Mouse (Mus musculus): Measurements from ENCODE around the gene Olfr1253. TPM values are rescaled to one million over a fixed set of nuclear protein-coding genes. Genes with fewer than 3 reads are reported as not detected.

Olfr1253 gene
- polyA plus RNA-seq (2014; fragmentation: Nextera tagmentation; extraction: Ambion mirVana), result not detected in 2 replicates

DNA sequence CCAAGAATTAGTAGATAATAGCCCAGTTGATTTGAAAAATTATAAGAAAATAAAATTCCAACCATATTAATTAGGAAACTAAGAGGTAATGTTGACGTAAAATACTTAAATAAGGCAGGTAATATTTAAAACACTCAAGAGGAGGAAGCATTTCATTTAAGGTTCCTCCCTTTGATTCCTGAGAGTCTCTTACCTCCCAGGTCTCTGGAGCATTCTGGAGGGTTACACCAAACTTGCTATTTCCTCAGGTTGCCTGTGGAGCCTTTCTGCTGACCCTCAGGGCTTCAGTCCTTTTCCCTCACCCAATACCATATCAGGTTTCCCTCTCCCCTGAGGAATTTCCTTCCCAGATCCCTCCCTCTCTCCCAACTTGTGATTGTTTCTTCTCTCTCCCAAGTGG is at the start of gene Olfr1253:
TSS of gene Olfr1253 (minus strand) at position 101 of the 400 bp plus-strand sequence.
- WGBS, result 86% methylated on average over 1 of the region's 1 CpGs
- DNase-seq (ENCODE audit: low spot score) (no peak), ATAC-seq (replicated peaks; ENCODE audit: low FRiP score) (no peak)
- Histone ChIP-seq H3K9ac (ENCODE audit: low read depth, low read length) (no peak within 1 kb of the TSS), H3K4me2 (no peak within 1 kb of the TSS), H3K4me3 (ENCODE audit: low read depth, low read length) (no peak within 1 kb of the TSS), H3K27me3 (replicated peaks; ENCODE audit: control insufficient read depth, insufficient read depth, low read length) (no peaks in the 10 kb centered on the region), H3K36me3 (ENCODE audit: control insufficient read depth, insufficient read depth, low read length) (no peaks in the 10 kb centered on the region), H3K27ac (ENCODE audit: low read depth, low read length) (no peak within 1 kb of the TSS), H3K4me1 (replicated peaks; ENCODE audit: control insufficient read depth, insufficient read depth, low read length) (no peaks in the 10 kb centered on the region), H3K9me3 (ENCODE audit: control insufficient read depth, low read length) (no peaks in the 10 kb centered on the region)

DNA sequence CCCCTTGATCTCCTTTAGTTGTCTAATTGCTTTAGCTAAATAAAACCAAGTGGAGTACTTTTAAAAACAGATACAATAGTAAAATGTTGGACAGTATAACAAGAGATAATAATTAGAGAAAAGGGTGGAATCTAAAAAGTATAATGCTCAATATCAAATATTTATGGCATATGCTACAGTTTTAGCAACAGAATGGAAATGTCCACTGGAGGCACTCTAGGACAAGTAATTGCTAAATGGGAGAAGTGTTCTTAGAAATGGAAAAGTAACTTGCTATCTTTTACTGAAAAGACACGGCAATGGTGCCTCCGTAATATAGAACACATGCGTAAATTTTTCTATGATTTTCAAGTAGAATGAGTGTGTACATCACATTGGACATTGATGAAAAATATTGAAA is 42.7 kb upstream of the Olfr1253 start:
- 90% methylated on average over 3 of the region's 3 CpGs for WGBS
- Histone ChIP-seq H3K4me3 (ENCODE audit: low read depth, low read length) (no peak overlapping the region), H3K27me3 (replicated peaks; ENCODE audit: control insufficient read depth, insufficient read depth, low read length) (no peaks in the 10 kb centered on the region), H3K27ac (ENCODE audit: low read depth, low read length) (no peak overlapping the region), H3K4me1 (replicated peaks; ENCODE audit: control insufficient read depth, insufficient read depth, low read length) (no peaks in the 10 kb centered on the region), H3K9me3 (ENCODE audit: control insufficient read depth, low read length) (no peaks in the 10 kb centered on the region), H3K4me2 (no peak overlapping the region), H3K36me3 (ENCODE audit: control insufficient read depth, insufficient read depth, low read length) (no peaks in the 10 kb centered on the region), H3K9ac (ENCODE audit: low read depth, low read length) (no peak overlapping the region)
- DNase-seq (ENCODE audit: low spot score) (no peak), ATAC-seq (replicated peaks; ENCODE audit: low FRiP score) (no peak)

DNA sequence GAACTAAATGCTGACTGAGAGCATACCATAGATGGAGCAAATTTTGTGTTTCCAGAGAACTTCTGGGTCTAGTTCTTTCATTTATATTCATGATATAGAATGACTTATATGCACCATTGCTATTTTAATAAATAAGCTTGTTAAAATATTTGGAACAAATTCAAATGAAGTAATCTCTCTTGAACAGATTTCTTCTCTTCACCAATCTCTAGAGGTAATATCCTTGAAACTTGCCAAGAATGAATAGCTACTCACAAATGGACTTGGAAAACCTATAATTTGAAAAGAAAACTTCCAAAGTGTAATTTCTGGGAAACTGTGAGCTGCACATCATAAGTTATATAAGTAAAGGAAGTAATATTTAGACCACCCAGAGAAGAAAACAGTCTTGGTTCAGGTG is 36.6 kb upstream of the Olfr1253 start, which contains the start of gene Olfr1254:
TSS of gene Olfr1254 (minus strand) at position 101 of the 400 bp plus-strand sequence.
- H3K36me3 ChIP-seq (ENCODE audit: control insufficient read depth, insufficient read depth, low read length), result no peaks in the 10 kb centered on the region
- no peaks in the 10 kb centered on the region for H3K9me3 ChIP-seq (ENCODE audit: control insufficient read depth, low read length)
- no peak within 1 kb of the TSS for H3K4me2 ChIP-seq
- no peaks in the 10 kb centered on the region for H3K27me3 ChIP-seq (replicated peaks; ENCODE audit: control insufficient read depth, insufficient read depth, low read length)
- H3K4me1 ChIP-seq (replicated peaks; ENCODE audit: control insufficient read depth, insufficient read depth, low read length), result no peaks in the 10 kb centered on the region
- no peak within 1 kb of the TSS for H3K4me3 ChIP-seq (ENCODE audit: low read depth, low read length)
- no peak for ATAC-seq (replicated peaks; ENCODE audit: low FRiP score)
- H3K9ac ChIP-seq (ENCODE audit: low read depth, low read length), result no peak within 1 kb of the TSS
- DNase-seq (ENCODE audit: low spot score), result no peak
- H3K27ac ChIP-seq (ENCODE audit: low read depth, low read length), result no peak within 1 kb of the TSS

GRCm38 (mm10) chr2:89724912-89725311 is 32.0 kb downstream of the Olfr1253 start, which contains the start of gene Olfr1252:
Gene Olfr1252 (minus strand): TSS chr2:89725012.
- no peak for ATAC-seq (replicated peaks; ENCODE audit: low FRiP score)

More at GRCm38 (mm10) chr2:89724912-89725311, 32.0 kb downstream of the Olfr1253 start, which contains the start of gene Olfr1252:
- Histone ChIP-seq H3K36me3 (ENCODE audit: control insufficient read depth, insufficient read depth, low read length) (no peaks in the 10 kb centered on the region), H3K4me1 (replicated peaks; ENCODE audit: control insufficient read depth, insufficient read depth, low read length) (no peaks in the 10 kb centered on the region), H3K9me3 (ENCODE audit: control insufficient read depth, low read length) (no peaks in the 10 kb centered on the region), H3K27me3 (replicated peaks; ENCODE audit: control insufficient read depth, insufficient read depth, low read length) (no peaks in the 10 kb centered on the region), H3K4me3 (ENCODE audit: low read depth, low read length) (no peak within 1 kb of the TSS), H3K9ac (ENCODE audit: low read depth, low read length) (no peak within 1 kb of the TSS), H3K27ac (ENCODE audit: low read depth, low read length) (no peak within 1 kb of the TSS), H3K4me2 (no peak within 1 kb of the TSS)
- WGBS, result 36% methylated on average over 1 of the region's 1 CpGs
- DNase-seq (ENCODE audit: low spot score), result no peak

Other genes with a start within 250 kb of the Olfr1253 start
- gene Olfr1243, start 225.6 kb downstream of the Olfr1253 start, polyA plus RNA-seq (2014; fragmentation: Nextera tagmentation; extraction: Ambion mirVana), result not detected in 2 replicates
- not detected in 2 replicates for gene Olfr1245, start 178.6 kb downstream of the Olfr1253 start, polyA plus RNA-seq (2014; fragmentation: Nextera tagmentation; extraction: Ambion mirVana)
- gene Olfr1246, start 163.9 kb downstream of the Olfr1253 start, polyA plus RNA-seq (2014; fragmentation: Nextera tagmentation; extraction: Ambion mirVana), result not detected in 2 replicates
- gene Olfr1247, start 143.0 kb downstream of the Olfr1253 start, polyA plus RNA-seq (2014; fragmentation: Nextera tagmentation; extraction: Ambion mirVana), result not detected in 2 replicates
- not detected in 2 replicates for gene Olfr1248, start 138.8 kb downstream of the Olfr1253 start, polyA plus RNA-seq (2014; fragmentation: Nextera tagmentation; extraction: Ambion mirVana)
- gene Olfr1249, start 122.1 kb downstream of the Olfr1253 start, polyA plus RNA-seq (2014; fragmentation: Nextera tagmentation; extraction: Ambion mirVana), result not detected in 2 replicates
- gene Olfr1250, start 95.6 kb downstream of the Olfr1253 start, polyA plus RNA-seq (2014; fragmentation: Nextera tagmentation; extraction: Ambion mirVana), result not detected in 2 replicates
- not detected in 2 replicates for gene Olfr1251, start 85.2 kb downstream of the Olfr1253 start, polyA plus RNA-seq (2014; fragmentation: Nextera tagmentation; extraction: Ambion mirVana)
- gene Olfr1252, start 32.1 kb downstream of the Olfr1253 start, polyA plus RNA-seq (2014; fragmentation: Nextera tagmentation; extraction: Ambion mirVana), result not detected in 2 replicates
- not detected in 2 replicates for gene Olfr1254, start 36.5 kb upstream of the Olfr1253 start, polyA plus RNA-seq (2014; fragmentation: Nextera tagmentation; extraction: Ambion mirVana)
- gene Olfr1255, start 55.0 kb upstream of the Olfr1253 start, polyA plus RNA-seq (2014; fragmentation: Nextera tagmentation; extraction: Ambion mirVana), result not detected in 2 replicates
- gene Olfr1256, start 84.5 kb upstream of the Olfr1253 start, polyA plus RNA-seq (2014; fragmentation: Nextera tagmentation; extraction: Ambion mirVana), result not detected in 2 replicates
- not detected in 2 replicates for gene Olfr48, start 91.1 kb upstream of the Olfr1253 start, polyA plus RNA-seq (2014; fragmentation: Nextera tagmentation; extraction: Ambion mirVana)
- not detected in 2 replicates for gene Olfr1257, start 121.3 kb upstream of the Olfr1253 start, polyA plus RNA-seq (2014; fragmentation: Nextera tagmentation; extraction: Ambion mirVana)
- gene Olfr1258, start 170.2 kb upstream of the Olfr1253 start, polyA plus RNA-seq (2014; fragmentation: Nextera tagmentation; extraction: Ambion mirVana), result not detected in 2 replicates
- gene Olfr1259, start 191.6 kb upstream of the Olfr1253 start, polyA plus RNA-seq (2014; fragmentation: Nextera tagmentation; extraction: Ambion mirVana), result not detected in 2 replicates
- not detected in 2 replicates for gene Olfr1260, start 217.2 kb upstream of the Olfr1253 start, polyA plus RNA-seq (2014; fragmentation: Nextera tagmentation; extraction: Ambion mirVana)
- gene Olfr1261, start 234.1 kb upstream of the Olfr1253 start, polyA plus RNA-seq (2014; fragmentation: Nextera tagmentation; extraction: Ambion mirVana), result not detected in 2 replicates
- gene Olfr1262, start 243.1 kb upstream of the Olfr1253 start, polyA plus RNA-seq (2014; fragmentation: Nextera tagmentation; extraction: Ambion mirVana), result not detected in 2 replicates